Mouse (Mus musculus) hindbrain, embryonic 13.5 days (tissue): ENCODE measurements around the gene Srsf10. TPM values are rescaled to one million over a fixed set of nuclear protein-coding genes. Genes with fewer than 3 reads are reported as not detected.

Source experiments
- ATAC-seq: fragments of 200-750 bp; cut with Nextera tagmentation; 2 replicates; pipeline ENCODE4 v1.8.0; 2017; ENCODE audit warnings: moderate TSS enrichment; ENCODE audit not compliant: low FRiP score
- H3K27ac ChIP-seq: fragments of 300-500 bp; sonication (generic); 2 replicates; pipeline ENCODE4 v1.5.1; 2015; ENCODE audit warnings: inconsistent platforms, mild to moderate bottlenecking, moderate library complexity
- H3K27me3 ChIP-seq: fragments of 300-500 bp; sonication (generic); 2 replicates; pipeline ENCODE4 v1.6.1; 2015; ENCODE audit warnings: mild to moderate bottlenecking, inconsistent platforms
- H3K36me3 ChIP-seq: fragments of 300-500 bp; sonication (generic); 2 replicates; pipeline ENCODE4 v1.6.1; 2015; ENCODE audit warnings: mild to moderate bottlenecking, inconsistent platforms
- H3K4me1 ChIP-seq: fragments of 300-500 bp; sonication (generic); replicated peaks from 2 replicates; pipeline ENCODE4 v1.6.1; 2015; ENCODE audit warnings: inconsistent platforms
- H3K4me2 ChIP-seq: fragments of 300-500 bp; sonication (generic); 2 replicates; pipeline ENCODE4 v1.6.1; 2015; ENCODE audit warnings: inconsistent platforms, mild to moderate bottlenecking, moderate library complexity
- H3K4me3 ChIP-seq: fragments of 300-500 bp; sonication (generic); 2 replicates; pipeline ENCODE4 v1.5.1; 2015; ENCODE audit warnings: mild to moderate bottlenecking, inconsistent platforms
- H3K9ac ChIP-seq: fragments of 300-500 bp; sonication (generic); 2 replicates; pipeline ENCODE4 v1.6.1; 2015; ENCODE audit warnings: mild to moderate bottlenecking, inconsistent platforms
- H3K9me3 ChIP-seq: fragments of 300-500 bp; sonication (generic); 2 replicates; pipeline ENCODE4 v1.6.1; 2016; ENCODE audit warnings: inconsistent platforms
- WGBS: fragments of 180-500 bp; shearing (Covaris S2); methylation state at CpG from one replicate; pipeline ENCODE4 v1.1.7; 2015; 5-methylcytosine and 5-hydroxymethylcytosine counted together
- polyA plus RNA-seq: library from polyadenylated mRNA; unstranded; fragments of >200 nt; fragmentation: Nextera tagmentation; extraction: Ambion mirVana; gene quantifications from 2 replicates; pipeline ENCODE4 v1.2.1, GENCODE M21; 2015

Srsf10 gene
- polyA plus RNA-seq, 1 experiment from 2014 or later, result 241 TPM

DNA sequence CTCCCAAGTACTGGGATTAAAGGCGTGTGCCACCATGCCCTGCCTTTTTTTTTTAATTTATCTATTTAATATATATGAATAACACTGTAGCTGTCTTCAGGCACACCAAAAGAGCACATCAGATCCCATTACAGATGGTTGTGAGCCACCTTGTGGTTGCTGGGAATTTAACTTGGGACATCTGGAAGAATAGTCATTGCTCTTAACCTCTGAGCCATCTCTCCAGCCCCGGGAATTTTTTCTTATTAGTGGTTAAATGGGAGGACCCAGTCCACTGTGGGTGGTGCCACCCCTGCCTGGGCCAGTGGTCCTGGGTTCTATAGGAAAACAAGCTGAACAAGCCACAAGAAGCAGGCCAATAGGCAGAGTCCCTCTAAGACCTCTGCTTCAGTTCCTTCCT lies 22.2 kb downstream of the Srsf10 start:
- Histone ChIP-seq H3K36me3 (no peaks in the 10 kb centered on the region), H3K9ac (no peak overlapping the region), H3K27me3 (no peaks in the 10 kb centered on the region), H3K4me3 (no peak overlapping the region), H3K4me2 (no peak overlapping the region), H3K4me1 (peaks cover 34% of the 10 kb centered on the region), H3K9me3 (no peaks in the 10 kb centered on the region), H3K27ac (no peak overlapping the region)
- WGBS, result 65% methylated on average over 2 of the region's 2 CpGs
- no peak for ATAC-seq

DNA sequence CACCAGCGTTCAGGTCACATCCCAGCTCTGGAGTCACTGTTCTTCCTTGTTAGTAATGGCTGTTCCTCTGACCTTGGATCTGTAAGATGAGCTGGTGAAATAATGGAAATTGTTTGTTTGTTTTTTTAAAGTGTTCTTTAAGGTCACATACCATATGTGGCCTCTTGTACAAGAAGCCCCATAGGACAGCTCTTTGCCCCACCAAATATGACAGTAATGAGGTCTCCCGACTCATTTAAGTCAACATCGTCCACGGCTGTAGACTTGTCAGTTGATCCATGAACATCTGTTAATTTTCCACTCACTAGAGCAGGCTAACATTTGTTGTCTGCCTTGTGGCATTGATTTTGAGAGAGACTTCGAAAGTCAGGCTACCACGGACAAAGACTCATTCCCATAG lies 23.5 kb downstream of the Srsf10 start:
- ATAC-seq, result no peak
- Histone ChIP-seq H3K4me2 (no peak overlapping the region), H3K36me3 (no peaks in the 10 kb centered on the region), H3K4me3 (no peak overlapping the region), H3K9me3 (no peaks in the 10 kb centered on the region), H3K9ac (no peak overlapping the region), H3K4me1 (peaks cover 31% of the 10 kb centered on the region), H3K27me3 (no peaks in the 10 kb centered on the region), H3K27ac (no peak overlapping the region)
- WGBS, result 59% methylated on average over 6 of the region's 6 CpGs

DNA sequence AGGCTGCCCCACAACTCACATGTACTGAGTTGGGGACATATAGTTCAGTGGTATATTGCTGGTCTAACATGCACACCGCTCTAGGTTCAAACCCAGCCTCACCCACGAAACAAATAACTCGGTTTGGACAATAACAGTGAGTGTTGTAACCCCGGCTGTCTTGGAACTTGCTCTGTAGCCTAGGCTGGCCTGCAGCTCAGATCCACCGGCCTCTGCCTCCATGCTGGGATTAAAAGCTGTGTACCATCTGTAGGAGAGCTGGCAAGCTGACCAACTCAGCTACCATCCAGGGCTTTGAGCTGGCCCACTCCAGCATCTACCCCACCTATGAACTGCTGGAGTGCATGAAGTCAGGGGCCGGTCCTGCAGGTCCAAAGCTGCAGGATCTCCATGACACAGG lies 24.5 kb downstream of the Srsf10 start:
- Histone ChIP-seq H3K9ac (no peak overlapping the region), H3K4me2 (no peak overlapping the region), H3K4me3 (no peak overlapping the region), H3K27ac (no peak overlapping the region), H3K27me3 (no peaks in the 10 kb centered on the region), H3K36me3 (no peaks in the 10 kb centered on the region), H3K9me3 (no peaks in the 10 kb centered on the region), H3K4me1 (peaks cover 25% of the 10 kb centered on the region)
- no peak for ATAC-seq
- WGBS, result 95% methylated on average over 6 of the region's 6 CpGs

DNA sequence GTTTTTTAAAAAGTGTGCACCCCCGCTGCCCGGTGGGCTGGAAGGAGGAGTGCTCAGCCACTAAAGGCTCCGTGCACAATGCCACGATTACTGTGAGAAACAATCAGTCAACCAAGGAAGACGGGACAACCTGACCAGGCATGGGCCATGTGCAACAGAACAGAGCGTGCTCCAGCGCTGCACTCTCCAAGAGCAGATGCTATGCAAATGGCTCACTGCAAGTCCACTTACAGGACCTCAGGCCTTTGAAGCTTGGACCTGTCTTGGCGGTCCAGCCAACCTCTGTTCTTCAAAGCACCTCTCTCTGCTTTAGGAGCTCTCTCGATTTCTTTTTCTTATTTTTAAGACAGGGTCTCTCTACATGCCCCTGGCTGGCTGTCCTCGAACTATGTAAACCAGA lies 25.0 kb downstream of the Srsf10 start:
- Histone ChIP-seq H3K9me3 (no peaks in the 10 kb centered on the region), H3K36me3 (no peaks in the 10 kb centered on the region), H3K4me1 (peaks cover 20% of the 10 kb centered on the region), H3K27ac (no peak overlapping the region), H3K4me3 (no peak overlapping the region), H3K4me2 (no peak overlapping the region), H3K9ac (no peak overlapping the region), H3K27me3 (no peaks in the 10 kb centered on the region)
- no peak for ATAC-seq
- 82% methylated on average over 10 of the region's 10 CpGs for WGBS

DNA sequence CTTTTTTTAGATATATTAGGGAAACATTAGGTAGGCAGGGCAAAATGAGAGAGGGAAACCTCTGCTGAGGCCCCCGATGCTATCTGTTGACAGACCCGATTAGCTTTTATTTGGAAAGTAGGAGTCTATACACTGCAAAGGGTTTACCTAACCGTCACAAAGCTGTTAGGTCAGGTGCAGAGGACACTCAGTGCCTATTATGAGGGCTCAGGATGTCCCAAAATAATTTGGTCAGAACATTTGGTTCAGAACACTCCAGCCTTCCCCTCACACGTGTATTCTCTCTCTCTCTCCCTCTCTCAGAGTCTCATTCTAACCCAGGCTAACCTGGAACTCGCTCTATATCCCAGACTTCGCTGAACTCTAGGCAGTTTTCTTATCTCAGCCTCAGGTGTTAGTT lies 26.5 kb downstream of the Srsf10 start:
- WGBS, result 89% methylated on average over 6 of the region's 6 CpGs
- Histone ChIP-seq H3K27me3 (no peaks in the 10 kb centered on the region), H3K4me3 (no peak overlapping the region), H3K4me2 (no peak overlapping the region), H3K9me3 (no peaks in the 10 kb centered on the region), H3K36me3 (no peaks in the 10 kb centered on the region), H3K9ac (no peak overlapping the region), H3K4me1 (peaks cover 6% of the 10 kb centered on the region), H3K27ac (no peak overlapping the region)
- ATAC-seq, result no peak

DNA sequence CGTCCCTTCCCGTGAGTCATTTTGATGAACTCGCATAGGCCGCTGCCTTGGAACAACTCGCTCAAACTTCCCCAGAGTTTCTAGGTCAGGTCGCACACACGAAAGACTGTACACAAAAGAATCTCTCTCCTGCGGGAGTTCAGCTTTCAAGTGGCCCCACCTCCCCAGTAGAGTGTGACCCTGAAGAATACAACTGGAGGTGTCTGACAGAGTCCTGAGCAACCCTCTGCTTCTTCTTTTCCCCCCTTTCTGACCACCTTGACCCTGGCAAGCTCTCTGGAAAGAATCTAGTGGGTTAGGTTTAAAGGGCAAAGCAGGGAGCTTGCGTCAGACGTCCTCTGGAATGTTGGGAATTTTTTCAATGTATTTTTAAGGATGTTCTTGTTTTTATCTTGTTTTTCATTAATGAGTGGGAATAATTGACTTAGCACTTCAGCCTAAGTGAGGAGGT lies 27.9 kb downstream of the Srsf10 start:
- ATAC-seq, result no peak
- Histone ChIP-seq H3K4me1 (0 out of 2 replicates have a peak, but pooled peaks cover 4% of the 10 kb centered on the region), H3K27ac (no peak overlapping the region), H3K27me3 (no peaks in the 10 kb centered on the region), H3K4me3 (no peak overlapping the region), H3K9ac (no peak overlapping the region), H3K9me3 (no peaks in the 10 kb centered on the region), H3K36me3 (no peaks in the 10 kb centered on the region), H3K4me2 (no peak overlapping the region)
- 46% methylated on average over 10 of the region's 10 CpGs for whole genome bisulfite sequencing

DNA sequence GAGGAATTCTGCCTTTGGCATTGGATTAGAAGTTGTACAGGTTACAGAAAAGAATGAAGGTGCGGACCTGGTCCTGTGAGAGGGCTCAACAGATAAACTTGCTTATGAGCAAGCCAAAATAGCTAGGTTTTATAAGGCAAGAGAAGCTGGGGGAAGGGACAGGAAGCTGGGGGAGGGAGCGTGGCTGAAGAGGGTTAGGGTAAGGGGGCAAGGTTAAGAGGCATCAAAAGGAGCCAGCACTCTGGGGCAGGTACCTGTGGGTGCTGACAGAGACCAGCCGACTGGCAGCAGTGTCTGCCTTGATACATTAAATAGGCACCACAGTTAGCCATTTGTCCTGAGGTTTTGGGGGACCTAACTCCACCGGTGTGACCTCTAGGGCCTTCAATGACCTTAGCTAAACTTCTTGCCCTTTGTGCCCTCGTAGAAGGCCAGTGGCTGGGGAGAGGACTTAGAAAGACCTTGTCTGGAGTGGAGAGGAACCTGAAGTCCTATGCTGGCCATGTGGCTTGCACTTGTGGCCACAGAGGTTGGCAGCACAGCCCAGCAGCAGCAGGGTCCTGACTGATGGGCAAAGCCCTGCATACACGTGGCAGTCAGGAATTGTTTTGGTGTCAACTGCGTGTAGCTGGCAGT lies 28.5 kb downstream of the Srsf10 start:
- no peaks in the 10 kb centered on the region for H3K9me3 ChIP-seq
- H3K27me3 ChIP-seq, result no peaks in the 10 kb centered on the region
- WGBS, result 73% methylated on average over 7 of the region's 7 CpGs
- no peaks in the 10 kb centered on the region for H3K36me3 ChIP-seq
- no peak for ATAC-seq
- H3K4me3 ChIP-seq, result no peak overlapping the region
- no peak overlapping the region for H3K4me2 ChIP-seq
- no peak overlapping the region for H3K9ac ChIP-seq
- H3K27ac ChIP-seq, result no peak overlapping the region
- H3K4me1 ChIP-seq, result 0 out of 2 replicates have a peak, but pooled peaks cover 4% of the 10 kb centered on the region

DNA sequence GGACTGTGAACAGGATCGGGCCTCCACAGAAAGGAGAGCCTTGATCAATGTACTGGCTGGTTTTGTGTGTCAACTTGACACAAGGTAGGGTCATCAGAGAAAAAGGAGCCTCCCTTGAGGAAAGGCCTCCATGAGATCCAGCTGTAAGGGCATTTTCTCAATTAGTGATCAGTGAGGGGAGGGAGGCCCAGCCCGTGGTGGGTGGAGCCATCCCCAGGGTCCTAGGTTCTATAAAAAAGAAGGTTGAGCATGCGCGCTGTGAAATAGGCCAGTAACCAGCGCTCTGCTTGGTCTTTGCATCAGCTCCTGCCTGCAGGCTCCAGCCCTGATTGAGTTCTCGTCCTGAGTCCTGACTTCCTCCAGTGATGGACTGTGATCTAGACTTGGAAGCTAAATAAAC lies 29.0 kb downstream of the Srsf10 start:
- no peak for ATAC-seq
- WGBS, result 52% methylated on average over 6 of the region's 6 CpGs
- Histone ChIP-seq H3K4me1 (0 out of 2 replicates have a peak, but pooled peaks cover 4% of the 10 kb centered on the region), H3K36me3 (no peaks in the 10 kb centered on the region), H3K4me3 (no peak overlapping the region), H3K27me3 (no peaks in the 10 kb centered on the region), H3K9ac (no peak overlapping the region), H3K27ac (no peak overlapping the region), H3K9me3 (no peaks in the 10 kb centered on the region), H3K4me2 (no peak overlapping the region)

DNA sequence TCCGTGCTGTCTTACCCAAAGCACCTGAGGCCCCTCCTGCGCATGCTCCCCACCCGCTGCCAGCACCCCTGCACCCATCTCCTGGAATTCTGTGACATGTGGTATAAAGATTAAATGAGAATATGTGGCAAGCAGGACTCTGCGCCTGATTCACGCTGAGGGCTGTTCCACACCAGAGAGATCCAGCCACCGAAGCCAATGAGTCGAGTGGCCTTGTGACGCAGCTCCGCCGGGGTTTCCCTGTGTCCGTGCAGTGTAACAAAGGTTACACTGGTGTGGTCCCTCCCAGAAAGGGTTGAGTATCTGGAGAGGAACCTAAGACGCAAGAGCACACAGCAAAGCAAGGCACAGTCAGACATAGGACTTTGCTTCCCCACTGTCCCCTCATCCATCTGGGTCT lies 30.1 kb downstream of the Srsf10 start:
- no peaks in the 10 kb centered on the region for H3K36me3 ChIP-seq
- no peak overlapping the region for H3K27ac ChIP-seq
- H3K4me1 ChIP-seq, result 0 out of 2 replicates have a peak, but pooled peaks cover 4% of the 10 kb centered on the region
- no peak overlapping the region for H3K4me2 ChIP-seq
- no peak overlapping the region for H3K4me3 ChIP-seq
- no peaks in the 10 kb centered on the region for H3K9me3 ChIP-seq
- H3K27me3 ChIP-seq, result no peaks in the 10 kb centered on the region
- no peak for ATAC-seq
- 93% methylated on average over 12 of the region's 12 CpGs for WGBS
- no peak overlapping the region for H3K9ac ChIP-seq

DNA sequence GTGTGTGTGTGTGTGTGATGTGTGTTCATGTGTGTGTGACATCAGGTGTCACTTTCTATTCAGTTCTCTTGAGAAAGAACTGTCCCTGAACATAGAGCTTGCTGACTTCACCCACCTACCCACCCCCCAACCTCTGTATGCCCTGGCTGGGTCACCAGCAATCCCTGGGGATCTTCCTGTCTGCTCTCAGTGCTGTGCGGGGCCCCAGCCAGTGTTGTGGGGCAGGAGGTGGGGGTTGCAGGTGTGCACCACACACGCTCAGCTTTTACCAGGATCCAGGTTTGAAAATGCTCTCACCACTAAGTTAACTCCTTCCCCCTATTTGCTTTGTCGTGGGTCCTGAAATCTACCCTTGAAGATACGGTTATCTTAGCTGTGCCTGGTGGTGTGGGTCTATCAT lies 30.6 kb downstream of the Srsf10 start:
- WGBS, result 91% methylated on average over 4 of the region's 4 CpGs
- no peak overlapping the region for H3K27ac ChIP-seq
- H3K9me3 ChIP-seq, result no peaks in the 10 kb centered on the region
- H3K4me2 ChIP-seq, result no peak overlapping the region
- no peak overlapping the region for H3K9ac ChIP-seq
- H3K4me1 ChIP-seq, result 0 out of 2 replicates have a peak, but pooled peaks cover 4% of the 10 kb centered on the region
- H3K4me3 ChIP-seq, result no peak overlapping the region
- H3K36me3 ChIP-seq, result no peaks in the 10 kb centered on the region
- ATAC-seq, result no peak
- no peaks in the 10 kb centered on the region for H3K27me3 ChIP-seq

DNA sequence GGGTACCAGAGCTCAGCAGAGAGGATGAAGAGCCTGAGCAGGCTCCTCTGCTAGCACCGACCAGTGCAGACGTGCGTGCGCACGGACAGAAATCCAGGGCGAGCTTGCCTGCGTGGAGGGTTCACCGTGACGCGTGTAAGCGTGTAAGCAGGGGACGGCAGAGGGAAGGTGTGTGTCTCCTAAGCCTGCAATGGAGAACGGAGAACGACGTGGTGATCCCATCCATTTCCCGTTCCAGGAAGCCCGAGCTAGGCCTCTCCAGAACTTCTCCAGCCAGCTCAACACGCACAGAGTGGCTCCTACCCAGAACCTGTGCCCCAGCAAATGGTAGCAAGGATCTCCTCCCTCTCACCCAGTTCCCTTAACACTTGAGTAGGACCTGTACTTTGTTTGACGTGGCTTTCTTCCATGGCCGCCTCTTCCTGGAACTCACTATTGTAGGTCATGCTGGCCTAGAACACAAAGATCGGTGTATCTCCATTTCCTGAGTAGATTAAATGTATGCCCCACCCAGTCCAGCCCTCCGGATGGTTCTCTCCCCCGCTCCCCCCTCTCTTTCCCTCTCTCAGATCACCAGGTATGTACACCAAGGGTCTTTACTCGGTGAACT lies 33.0 kb downstream of the Srsf10 start:
- Histone ChIP-seq H3K4me1 (0 out of 2 replicates have a peak, but pooled peaks cover 4% of the 10 kb centered on the region), H3K36me3 (no peaks in the 10 kb centered on the region), H3K9me3 (no peaks in the 10 kb centered on the region), H3K27me3 (no peaks in the 10 kb centered on the region), H3K4me3 (no peak overlapping the region), H3K4me2 (no peak overlapping the region), H3K27ac (no peak overlapping the region), H3K9ac (no peak overlapping the region)
- WGBS, result 94% methylated on average over 24 of the region's 24 CpGs
- no peak for ATAC-seq

DNA sequence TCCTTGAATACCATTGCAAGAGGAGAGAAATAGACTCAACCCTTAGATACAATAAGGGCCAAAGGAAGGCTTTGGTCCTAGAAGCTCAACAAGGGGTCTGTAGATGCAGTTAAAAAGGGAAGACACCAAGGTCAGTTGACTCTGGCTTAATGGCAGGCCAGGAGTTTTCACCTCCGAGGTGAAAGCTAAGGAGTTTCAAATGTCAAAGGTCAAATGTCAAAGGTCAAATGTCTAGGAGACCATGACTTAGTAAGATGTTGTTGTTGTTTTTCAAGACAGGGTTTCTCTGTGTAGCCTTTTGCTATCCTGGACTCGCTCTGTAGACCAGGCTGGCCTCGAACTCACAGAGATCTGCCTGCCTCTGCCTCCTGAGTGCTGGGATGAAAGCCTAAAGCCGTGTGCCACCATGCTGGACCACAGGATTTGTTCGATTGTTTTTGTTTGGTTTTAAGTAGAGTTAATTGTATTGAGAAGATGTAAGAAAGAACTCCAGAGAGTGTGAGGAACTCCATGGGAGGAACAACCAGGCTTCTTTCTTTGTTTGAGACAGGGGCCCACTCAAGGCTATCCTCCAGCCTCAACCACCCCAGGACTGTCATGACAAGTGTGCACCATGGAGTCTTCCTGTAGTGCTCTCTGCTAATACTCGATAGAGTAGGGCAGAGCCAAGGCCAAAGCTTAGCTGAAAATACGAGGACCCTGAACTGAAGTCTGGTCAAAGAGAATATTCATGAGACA lies 33.8 kb downstream of the Srsf10 start:
- H3K4me1 ChIP-seq, result 0 out of 2 replicates have a peak, but pooled peaks cover 2% of the 10 kb centered on the region
- no peaks in the 10 kb centered on the region for H3K36me3 ChIP-seq
- no peaks in the 10 kb centered on the region for H3K9me3 ChIP-seq
- no peak overlapping the region for H3K9ac ChIP-seq
- WGBS, result 86% methylated on average over 7 of the region's 7 CpGs
- no peak overlapping the region for H3K4me3 ChIP-seq
- no peak overlapping the region for H3K27ac ChIP-seq
- no peak for ATAC-seq
- H3K27me3 ChIP-seq, result no peaks in the 10 kb centered on the region
- H3K4me2 ChIP-seq, result no peak overlapping the region
